Mouse (Mus musculus) MEL (cell line): ENCODE results near the gene Nat9. TPM values are rescaled to one million over a fixed set of nuclear protein-coding genes. Genes with fewer than 3 reads are reported as not detected.
A peak's percentile ranks its signal among the peaks of the same experiment; 100 is the strongest.

Source experiments
- DNase-seq: peaks from one replicate; pipeline ENCODE4 v3.0.0; 2011; ENCODE audit warnings: low read depth, low spot score
- H3K27ac ChIP-seq: 2 replicates; pipeline ENCODE4 v1.5.1; 2012; ENCODE audit warnings: low read depth, mild to moderate bottlenecking, control low read depth, low read length, moderate library complexity; ENCODE audit not compliant: control insufficient read depth
- H3K27me3 ChIP-seq, 2 experiments: fragments of 150-350 bp in 1 of 2; sonication (generic) in 1 of 2; 2 replicates each; pipeline ENCODE4 v1.6.1; 2012; ENCODE audit warnings: low read length in 2 of 2, mild to moderate bottlenecking in 2 of 2, improper control_type of control experiment in 1 of 2, moderate library complexity in 1 of 2; ENCODE audit not compliant: insufficient read depth in 2 of 2, control insufficient read depth in 1 of 2
- H3K36me3 ChIP-seq, 2 experiments: 2 replicates each; pipeline ENCODE4 v1.6.1; 2012 to 2014; ENCODE audit warnings: low read length in 2 of 2, improper control_type of control experiment in 1 of 2, inconsistent platforms in 1 of 2, mild to moderate bottlenecking in 1 of 2; ENCODE audit not compliant: insufficient read depth in 2 of 2, control insufficient read depth in 1 of 2
- H3K4me1 ChIP-seq, 2 experiments: fragments of 150-350 bp in 1 of 2; sonication (generic) in 1 of 2; 2 replicates each; pipeline ENCODE4 v1.6.1; 2012; ENCODE audit warnings: low read length in 2 of 2, improper control_type of control experiment in 1 of 2, mild to moderate bottlenecking in 1 of 2; ENCODE audit not compliant: insufficient read depth in 2 of 2, control insufficient read depth in 1 of 2
- H3K4me3 ChIP-seq, 2 experiments: fragments of 150-350 bp in 1 of 2; sonication (generic) in 1 of 2; 2 replicates each; pipeline ENCODE4 v1.5.1; 2012; ENCODE audit warnings: low read depth in 2 of 2, low read length in 2 of 2, mild to moderate bottlenecking in 2 of 2, moderate library complexity in 2 of 2, control low read depth in 1 of 2, improper control_type of control experiment in 1 of 2; ENCODE audit not compliant: control insufficient read depth in 1 of 2, insufficient read depth in 1 of 2
- H3K79me2 ChIP-seq: 2 replicates; pipeline ENCODE4 v1.6.1; 2012; ENCODE audit warnings: mild to moderate bottlenecking, low read length, moderate library complexity; ENCODE audit not compliant: control insufficient read depth, poor library complexity, insufficient read depth
- H3K9ac ChIP-seq: 2 replicates; pipeline ENCODE4 v1.6.1; 2012; ENCODE audit warnings: low read depth, mild to moderate bottlenecking, control low read depth, low read length, moderate library complexity; ENCODE audit not compliant: control insufficient read depth, poor library complexity, severe bottlenecking
- H3K9me3 ChIP-seq: fragments of 150-350 bp; sonication (generic); replicated peaks from 2 replicates; pipeline ENCODE4 v1.6.1; 2012; ENCODE audit warnings: mild to moderate bottlenecking, low read length, improper control_type of control experiment, moderate library complexity; ENCODE audit not compliant: insufficient read depth
- CHD1 ChIP-seq: IDR thresholded peaks from 2 replicates; pipeline ENCODE4 v1.6.1; 2012; ENCODE audit warnings: low read depth, mild to moderate bottlenecking, inconsistent platforms, low read length, improper control_type of control experiment
- CHD2 ChIP-seq: IDR thresholded peaks from 2 replicates; pipeline ENCODE4 v1.6.1; 2011; ENCODE audit warnings: low read length, improper control_type of control experiment
- CTCF ChIP-seq, 3 experiments: IDR thresholded peaks in 2 of 3; conservative IDR thresholded peaks in 1 of 3; 2 replicates each; pipeline ENCODE4 v1.5.1; 2011 to 2012; ENCODE audit warnings: low read length in 3 of 3, low read depth in 2 of 3, mild to moderate bottlenecking in 2 of 3, improper control_type of control experiment in 1 of 3, inconsistent platforms in 1 of 3, mixed read lengths in 1 of 3, moderate library complexity in 1 of 3; ENCODE audit not compliant: control insufficient read depth in 1 of 3, insufficient read depth in 1 of 3, poor library complexity in 1 of 3, severe bottlenecking in 1 of 3
- ELF1 ChIP-seq: IDR thresholded peaks from 2 replicates; pipeline ENCODE4 v1.6.1; 2014; ENCODE audit warnings: low read depth, mild to moderate bottlenecking, inconsistent platforms, low read length, improper control_type of control experiment, moderate library complexity
- EP300 ChIP-seq, 2 experiments: IDR thresholded peaks; 2 replicates each; pipeline ENCODE4 v1.6.1; 2011; ENCODE audit warnings: improper control_type of control experiment in 2 of 2, low read length in 2 of 2, low read depth in 1 of 2, mild to moderate bottlenecking in 1 of 2
- GABPA ChIP-seq: IDR thresholded peaks from 2 replicates; pipeline ENCODE4 v1.6.1; 2012; ENCODE audit warnings: low read depth, mild to moderate bottlenecking, inconsistent platforms, low read length, improper control_type of control experiment, moderate library complexity
- JUND ChIP-seq: IDR thresholded peaks from 2 replicates; pipeline ENCODE4 v1.6.1; 2011; ENCODE audit warnings: low read depth, mild to moderate bottlenecking, improper control_type of control experiment, low read length
- MAX ChIP-seq: IDR thresholded peaks from 2 replicates; pipeline ENCODE4 v1.6.1; 2011; ENCODE audit warnings: low read length, improper control_type of control experiment
- MEF2A ChIP-seq: IDR thresholded peaks from 2 replicates; pipeline ENCODE4 v1.6.1; 2014; ENCODE audit warnings: low read depth, mild to moderate bottlenecking, inconsistent platforms, low read length, improper control_type of control experiment; ENCODE audit not compliant: poor library complexity, insufficient replicate concordance, severe bottlenecking; ENCODE audit errors: extremely low read depth
- MXI1 ChIP-seq: IDR thresholded peaks from 2 replicates; pipeline ENCODE4 v1.6.1; 2011; ENCODE audit warnings: mild to moderate bottlenecking, low read depth, low read length, improper control_type of control experiment
- MYB ChIP-seq: IDR thresholded peaks from 2 replicates; pipeline ENCODE4 v1.6.1; 2011; ENCODE audit warnings: mild to moderate bottlenecking, low read depth, low read length, improper control_type of control experiment
- NELFE ChIP-seq: IDR thresholded peaks from 2 replicates; pipeline ENCODE4 v1.6.1; 2011; ENCODE audit warnings: low read depth, low read length, improper control_type of control experiment
- RAD21 ChIP-seq: IDR thresholded peaks from 2 replicates; pipeline ENCODE4 v1.6.1; 2011; ENCODE audit warnings: mild to moderate bottlenecking, low read depth, low read length, improper control_type of control experiment
- SMC3 ChIP-seq: IDR thresholded peaks from 2 replicates; pipeline ENCODE4 v1.6.1; 2011; ENCODE audit warnings: low read depth, low read length, improper control_type of control experiment
- TBP ChIP-seq: IDR thresholded peaks from 2 replicates; pipeline ENCODE4 v1.8.0; 2011; ENCODE audit warnings: low read depth, low read length, improper control_type of control experiment
- UBTF ChIP-seq: IDR thresholded peaks from 2 replicates; pipeline ENCODE4 v1.6.1; 2012; ENCODE audit warnings: low read depth, mild to moderate bottlenecking, inconsistent platforms, low read length, improper control_type of control experiment, moderate library complexity, borderline replicate concordance; ENCODE audit not compliant: insufficient read depth
- ZMIZ1 ChIP-seq: IDR thresholded peaks from 2 replicates; pipeline ENCODE4 v1.6.1; 2012; ENCODE audit warnings: low read depth, mild to moderate bottlenecking, inconsistent platforms, low read length, improper control_type of control experiment, moderate library complexity
- ZNF384 ChIP-seq: IDR thresholded peaks from 2 replicates; pipeline ENCODE4 v1.6.1; 2012; ENCODE audit warnings: low read depth, mild to moderate bottlenecking, inconsistent platforms, low read length, improper control_type of control experiment
- polyA plus RNA-seq, 2 experiments: library from polyadenylated mRNA; stranded (reverse) in 1 of 2; unstranded in 1 of 2; fragments of >175 nt in 1 of 2; fragments of >200 nt in 1 of 2; gene quantifications; 2 replicates each; pipeline versions ENCODE4 v1.2.1 to v1.2.4; 2012; ENCODE audit warnings: low replicate concordance in 2 of 2, low read depth in 1 of 2; ENCODE audit not compliant: insufficient read length in 2 of 2, insufficient read depth in 1 of 2, missing spikeins in 1 of 2
- total RNA-seq: library from RNA; depleted of rRNA; stranded (reverse); fragments of 300-350 nt; gene quantifications from 2 replicates; pipeline ENCODE4 v1.2.3, GENCODE M21; 2012

Gene Nat9
- total and polyA plus RNA-seq, 3 experiments, result 46.1 to 92.4 TPM; not detected in 1

DNA sequence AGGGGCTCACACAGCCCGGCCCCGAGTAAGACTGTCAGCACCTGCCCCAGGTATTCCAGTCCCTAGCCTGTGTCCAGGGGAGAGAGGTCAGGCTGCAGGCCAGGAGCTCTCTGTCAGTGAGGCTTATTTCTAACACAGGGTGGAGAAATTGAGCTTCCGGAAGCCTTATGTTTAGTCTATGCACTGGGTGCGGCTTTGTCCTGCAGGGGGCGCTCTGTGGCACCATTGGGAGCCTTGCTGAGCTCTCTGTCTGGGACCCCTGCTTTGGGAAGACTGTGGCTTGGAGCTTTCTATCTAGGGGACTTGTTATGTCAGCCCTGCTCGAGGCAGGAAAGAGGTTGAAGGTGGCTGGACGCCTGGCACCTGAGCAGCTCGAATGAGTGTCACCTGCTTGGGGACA, 37.2 kb upstream of the Nat9 start:
- Histone ChIP-seq H3K4me3 (no peak overlapping the region), H3K36me3 (0 out of 4 replicates have a peak, but pooled peaks cover 0 to 2% of the 10 kb centered on the region in 2 experiments), H3K27ac (no peak overlapping the region), H3K4me1 (peaks cover 0 to 6% of the 10 kb centered on the region in 2 experiments; a peak in 2 of 4 replicates), H3K9ac (no peak overlapping the region), H3K9me3 (no peaks in the 10 kb centered on the region)
- DNase-seq, result peak; percentile 66
- TF ChIP-seq CTCF (IDR thresholded peaks at IDR 0.05 in 2 of 3, conservative IDR thresholded peaks at IDR 0.05 in 1 of 3; ENCODE audit: control insufficient read depth in 1 of 3, insufficient read depth in 1 of 3, low read depth in 2 of 3, low read length in 3 of 3, poor library complexity in 1 of 3, severe bottlenecking in 1 of 3) (peak; percentile 82 to 96 (median 83)), MYB (no peak), MAX (no peak), ELF1 (no peak), TBP (no peak), RAD21 (peak; percentile 28), GABPA (no peak), ZNF384 (no peak), MXI1 (no peak), JUND (no peak), CHD2 (no peak), SMC3 (peak; percentile 50), ZMIZ1 (no peak), NELFE (no peak), UBTF (no peak)
- TF ChIP-seq, all 39 proteins: peak for 3
- Histone ChIP-seq H3K79me2 (no peaks in the 10 kb centered on the region), H3K27me3 (no peaks in the 10 kb centered on the region)

- H3K9ac ChIP-seq, result no peak overlapping the region
- H3K79me2 ChIP-seq, result no peaks in the 10 kb centered on the region
- no peak for DNase-seq
- 0 out of 4 replicates have a peak, but pooled peaks cover 0 to 2% of the 10 kb centered on the region in 2 experiments for H3K36me3 ChIP-seq
- H3K27ac ChIP-seq, result no peak overlapping the region
- H3K4me3 ChIP-seq, result no peak overlapping the region
- H3K9me3 ChIP-seq, result no peaks in the 10 kb centered on the region
- H3K27me3 ChIP-seq, result no peaks in the 10 kb centered on the region
- TF ChIP-seq CHD1 (no peak), ELF1 (no peak), MEF2A (no peak), EP300 (IDR thresholded peaks at IDR 0.05; ENCODE audit: low read depth in 1 of 2, low read length in 2 of 2) (no peak), MXI1 (no peak)
- H3K4me1 ChIP-seq, result peaks cover 0 to 6% of the 10 kb centered on the region in 2 experiments; a peak in 2 of 4 replicates
Measured at GRCm38 (mm10) chr11:115223877-115224276, 36.2 kb upstream of the Nat9 start.
